Mouse (Mus musculus) layer of hippocampus, adult 2 months (tissue): ENCODE data around the gene Ndufaf2. TPM values are rescaled to one million over a fixed set of nuclear protein-coding genes. Genes with fewer than 3 reads are reported as not detected.

Source experiments
- DNase-seq, 2 experiments: peaks; one replicate each; pipeline ENCODE4 v3.0.0; 2022; ENCODE audit warnings: low spot score in 2 of 2
- H3K27ac ChIP-seq: fragments of 200-600 bp; 2 replicates; pipeline ENCODE4 v1.8.1; 2022
- H3K4me3 ChIP-seq: fragments of 200-600 bp; 2 replicates; pipeline ENCODE4 v1.8.1; 2022; ENCODE audit warnings: mild to moderate bottlenecking
- CTCF ChIP-seq: fragments of 200-600 bp; conservative IDR thresholded peaks from 2 replicates; pipeline ENCODE4 v1.8.1; 2022; ENCODE audit warnings: antibody characterized with exemption, mild to moderate bottlenecking, moderate library complexity
- long read RNA-seq, 2 experiments: library from polyadenylated mRNA; stranded (forward); transcript quantifications; one replicate each; pipeline ENCODE4 v2.0.0; 2021; ENCODE audit warnings: borderline mapping rate in 2 of 2
- total RNA-seq, 2 experiments: library from RNA; stranded (reverse); gene quantifications; 2 replicates each; pipeline ENCODE4 v1.2.3; 2021

The Ndufaf2 gene
- 10 to 100 TPM; 21.5 to 24.2 TPM for total RNA-seq
- long read RNA-seq, experiment 1, transcript Ndufaf2-201 (4 exons, 678 nt), result major isoform, 5 of 13 reads
- long read RNA-seq, experiment 1, partial matches to known transcripts, result 1 of 13 reads
- long read RNA-seq, experiment 1, other reads (novel, unspliced or antisense), result 7 of 13 reads
- long read RNA-seq, experiment 2, transcript Ndufaf2-201 (4 exons, 678 nt), result major isoform, 9 of 18 reads
- long read RNA-seq, experiment 2, partial matches to known transcripts, result 0 of 18 reads
- long read RNA-seq, experiment 2, other reads (novel, unspliced or antisense), result 8 of 18 reads

- DNase-seq, result peak; percentile 94 to 98
- no peak for TF ChIP-seq CTCF
- H3K4me3 ChIP-seq, result peak within 1 kb of the TSS; percentile 76
- peak within 1 kb of the TSS; percentile 73 for H3K27ac ChIP-seq
Measured at GRCm38 (mm10) chr13:108158465-108159240, at the start of gene Ndufaf2, which contains the start of gene Ercc8. Gene Ndufaf2 (minus strand): TSS chr13:108158623. Gene Ercc8 (plus strand): TSS chr13:108158731.

- DNase-seq, result no peak
- Histone ChIP-seq H3K4me3 (no peak overlapping the region), H3K27ac (no peak overlapping the region)
- no peak for TF ChIP-seq CTCF
Measured at GRCm38 (mm10) chr13:108208090-108208489, 49.7 kb upstream of the Ndufaf2 start.

- TF ChIP-seq CTCF, result no peak
- Histone ChIP-seq H3K27ac (no peak overlapping the region), H3K4me3 (no peak overlapping the region)
- no peak for DNase-seq
Measured at GRCm38 (mm10) chr13:108207447-108207846, 49.0 kb upstream of the Ndufaf2 start.

GRCm38 (mm10) chr13:108204857-108205256 is 46.4 kb upstream of the Ndufaf2 start:
- H3K4me3 ChIP-seq, result no peak overlapping the region
- no peak for TF ChIP-seq CTCF
- H3K27ac ChIP-seq, result no peak overlapping the region
- no peak for DNase-seq

GRCm38 (mm10) chr13:108195474-108195873 is 37.1 kb upstream of the Ndufaf2 start:
- TF ChIP-seq CTCF, result no peak
- H3K27ac ChIP-seq, result no peak overlapping the region

GRCm38 (mm10) chr13:108191074-108191720 is 32.8 kb upstream of the Ndufaf2 start:
- Histone ChIP-seq H3K4me3 (no peak overlapping the region), H3K27ac (no peak overlapping the region)
- peak; percentile 89 for TF ChIP-seq CTCF
- peak; percentile 64 to 67 for DNase-seq

More at GRCm38 (mm10) chr13:108195474-108195873, 37.1 kb upstream of the Ndufaf2 start:
- H3K4me3 ChIP-seq, result no peak overlapping the region
- DNase-seq, result no peak

- no peak for DNase-seq
- no peak overlapping the region for H3K4me3 ChIP-seq
- no peak overlapping the region for H3K27ac ChIP-seq
- TF ChIP-seq CTCF, result no peak
Measured at GRCm38 (mm10) chr13:108187994-108188393, 29.6 kb upstream of the Ndufaf2 start.

- no peak for DNase-seq
- Histone ChIP-seq H3K27ac (no peak overlapping the region), H3K4me3 (no peak overlapping the region)
- TF ChIP-seq CTCF, result no peak
Measured at GRCm38 (mm10) chr13:108185530-108185929, 27.1 kb upstream of the Ndufaf2 start.

- no peak for DNase-seq
- Histone ChIP-seq H3K27ac (no peak overlapping the region), H3K4me3 (no peak overlapping the region)
- no peak for TF ChIP-seq CTCF
Measured at GRCm38 (mm10) chr13:108184743-108185255, 26.4 kb upstream of the Ndufaf2 start.

- no peak overlapping the region for H3K27ac ChIP-seq
- no peak overlapping the region for H3K4me3 ChIP-seq
- no peak for TF ChIP-seq CTCF
- DNase-seq, result no peak
Measured at GRCm38 (mm10) chr13:108180821-108181220, 22.4 kb upstream of the Ndufaf2 start.

GRCm38 (mm10) chr13:108179618-108180017 is 21.2 kb upstream of the Ndufaf2 start:
- Histone ChIP-seq H3K27ac (no peak overlapping the region), H3K4me3 (no peak overlapping the region)
- TF ChIP-seq CTCF, result no peak
- no peak for DNase-seq

GRCm38 (mm10) chr13:108170511-108170910 is 12.1 kb upstream of the Ndufaf2 start:
- H3K4me3 ChIP-seq, result no peak overlapping the region
- no peak overlapping the region for H3K27ac ChIP-seq
- no peak for DNase-seq
- no peak for TF ChIP-seq CTCF

GRCm38 (mm10) chr13:108170002-108170401 is 11.6 kb upstream of the Ndufaf2 start:
- H3K27ac ChIP-seq, result no peak overlapping the region
- H3K4me3 ChIP-seq, result no peak overlapping the region
- no peak for TF ChIP-seq CTCF
- no peak for DNase-seq
